In genomic region chr8:61844575-61844974, GRCm38 (mm10) we compare ENCODE assay signal across 26 mouse cellular contexts. TPM values are rescaled to one million over a fixed set of nuclear protein-coding genes. Genes with fewer than 3 reads are reported as not detected.
A peak's percentile ranks its signal among the peaks of the same experiment; 100 is the strongest.
DNase-seq lines count a peak whose midpoint lies in the region; ATAC-seq and TF ChIP-seq lines count a peak whose summit lies in the region.
"Had no signal": no experiment of that assay in that cellular context is flagged by ENCODE, and none has a peak within 500 bp of the region (broad histone marks: within the 10 kb centered on the region; RNA-seq: fewer than 3 reads in every experiment).

No protein-coding gene starts in this region.

- no peak for ATAC-seq in heart, postnatal 0 days (ENCODE audit: insufficient read depth, low read depth)
- no peak for ATAC-seq in heart, embryonic 12.5 days (ENCODE audit: insufficient number of reproducible peaks, low FRiP score)
- ATAC-seq in embryonic facial prominence, embryonic 13.5 days (ENCODE audit: insufficient number of reproducible peaks, insufficient read depth, low FRiP score, low TSS enrichment, low read depth): no peak
- no peak for ATAC-seq in limb, embryonic 15.5 days (ENCODE audit: insufficient number of reproducible peaks, low FRiP score, low TSS enrichment, low read depth)
- no peak for ATAC-seq in liver, embryonic 12.5 days
- no peak for ATAC-seq in intestine, postnatal 0 days
- ATAC-seq: CD4-positive, CD25-positive, alpha-beta regulatory T cell, adult 4 months; forebrain, postnatal 0 days; midbrain, embryonic 13.5 days had no signal

- H3K9me3 ChIP-seq in heart, postnatal 0 days (replicated peaks; ENCODE audit: control insufficient read depth, low read length): no peaks in the 10 kb centered on the region
- H3K9me3 ChIP-seq in heart, embryonic 12.5 days (replicated peaks): no peaks in the 10 kb centered on the region
- no peaks in the 10 kb centered on the region for H3K9me3 ChIP-seq in embryonic facial prominence, embryonic 13.5 days
- H3K9me3 ChIP-seq in limb, embryonic 15.5 days: no peaks in the 10 kb centered on the region
- H3K9me3 ChIP-seq in liver, embryonic 12.5 days (replicated peaks): no peaks in the 10 kb centered on the region
- no peaks in the 10 kb centered on the region for H3K9me3 ChIP-seq in intestine, postnatal 0 days (ENCODE audit: control insufficient read depth)
- H3K9me3 ChIP-seq: hindbrain, embryonic 13.5 days; liver, embryonic 13.5 days; megakaryocyte, embryonic 14.5 days; midbrain, embryonic 13.5 days had no signal

- intact Hi-C loops in gastrocnemius, adult 2 months (cut with DNase I): no loop called here

- H3K4me1 ChIP-seq in heart, postnatal 0 days (ENCODE audit: control insufficient read depth, insufficient read depth): peaks cover 28% of the 10 kb centered on the region
- peaks cover 27% of the 10 kb centered on the region for H3K4me1 ChIP-seq in heart, embryonic 12.5 days (replicated peaks)
- H3K4me1 ChIP-seq in embryonic facial prominence, embryonic 13.5 days: peaks cover 25% of the 10 kb centered on the region
- H3K4me1 ChIP-seq in limb, embryonic 15.5 days: peaks cover 13% of the 10 kb centered on the region; the same call in 1 of the 2 replicates
- H3K4me1 ChIP-seq in liver, embryonic 12.5 days: no peaks in the 10 kb centered on the region
- H3K4me1 ChIP-seq in intestine, postnatal 0 days (replicated peaks; ENCODE audit: control insufficient read depth, insufficient read depth, low read length): no peaks in the 10 kb centered on the region
- H3K4me1 ChIP-seq: liver, embryonic 13.5 days; megakaryocyte, embryonic 14.5 days had no signal

- WGBS in heart, postnatal 0 days: 64% methylated on average over 4 of the region's 4 CpGs
- 75% methylated on average over 4 of the region's 4 CpGs for WGBS in heart, embryonic 12.5 days
- WGBS in embryonic facial prominence, embryonic 13.5 days: 15% methylated on average over 4 of the region's 4 CpGs
- WGBS in limb, embryonic 15.5 days: 21% methylated on average over 4 of the region's 4 CpGs
- 69% methylated on average over 4 of the region's 4 CpGs for WGBS in liver, embryonic 12.5 days (ENCODE audit: insufficient replicate concordance)
- WGBS in intestine, postnatal 0 days: 56% methylated on average over 4 of the region's 4 CpGs

- no peak overlapping the region for H3K4me3 ChIP-seq in gastrocnemius, adult 2 months
- no peak overlapping the region for H3K4me3 ChIP-seq in heart, postnatal 0 days (ENCODE audit: low read depth, low read length)
- no peak overlapping the region for H3K4me3 ChIP-seq in heart, embryonic 12.5 days
- no peak overlapping the region for H3K4me3 ChIP-seq in embryonic facial prominence, embryonic 13.5 days
- no peak overlapping the region for H3K4me3 ChIP-seq in limb, embryonic 15.5 days
- no peak overlapping the region for H3K4me3 ChIP-seq in liver, embryonic 12.5 days
- H3K4me3 ChIP-seq in intestine, postnatal 0 days (ENCODE audit: low read depth, low read length): no peak overlapping the region
- H3K4me3 ChIP-seq: hindbrain, embryonic 13.5 days; left cerebral cortex, adult 2 months; liver, embryonic 13.5 days; megakaryocyte, embryonic 14.5 days; midbrain, embryonic 13.5 days had no signal

- no peaks in the 10 kb centered on the region for H3K27me3 ChIP-seq in heart, postnatal 0 days (ENCODE audit: control insufficient read depth, insufficient read depth, low read length)
- H3K27me3 ChIP-seq in heart, embryonic 12.5 days (replicated peaks): no peaks in the 10 kb centered on the region
- no peaks in the 10 kb centered on the region for H3K27me3 ChIP-seq in embryonic facial prominence, embryonic 13.5 days
- H3K27me3 ChIP-seq in limb, embryonic 15.5 days: no peaks in the 10 kb centered on the region
- no peaks in the 10 kb centered on the region for H3K27me3 ChIP-seq in liver, embryonic 12.5 days (replicated peaks)
- H3K27me3 ChIP-seq in intestine, postnatal 0 days (replicated peaks; ENCODE audit: control insufficient read depth, insufficient read depth, low read length): no peaks in the 10 kb centered on the region
- H3K27me3 ChIP-seq: hindbrain, embryonic 13.5 days; liver, embryonic 13.5 days; megakaryocyte, embryonic 14.5 days had no signal

- no peak for DNase-seq in gastrocnemius, adult 2 months
- DNase-seq in gastrocnemius, postnatal 4 days (ENCODE audit: low spot score in 2 of 2): no peak
- DNase-seq in heart, postnatal 0 days (ENCODE audit: low spot score): no peak
- DNase-seq: adrenal gland, adult 2 months; cerebellum, adult 11-12 months; cerebellum, postnatal 10 days; forebrain, postnatal 0 days; heart, adult 11 months; heart, postnatal 36 days; kidney, adult 2 months; liver, embryonic 13.5 days; lung, postnatal 36 days; thymus, postnatal 25 days had no signal

- no peak overlapping the region for H3K9ac ChIP-seq in heart, postnatal 0 days (replicated peaks; ENCODE audit: low read depth, low read length)
- no peak overlapping the region for H3K9ac ChIP-seq in heart, embryonic 12.5 days
- H3K9ac ChIP-seq in embryonic facial prominence, embryonic 13.5 days: no peak overlapping the region
- no peak overlapping the region for H3K9ac ChIP-seq in limb, embryonic 15.5 days
- no peak overlapping the region for H3K9ac ChIP-seq in liver, embryonic 12.5 days
- H3K9ac ChIP-seq in intestine, postnatal 0 days (ENCODE audit: low read depth, low read length): no peak overlapping the region
- H3K9ac ChIP-seq: forebrain, postnatal 0 days; hindbrain, embryonic 13.5 days; liver, embryonic 13.5 days; lung, embryonic 14.5 days; midbrain, embryonic 13.5 days had no signal

- no peak for TF ChIP-seq EP300 in heart, postnatal 0 days (IDR thresholded peaks at IDR 0.05; ENCODE audit: low read depth)

- H3K27ac ChIP-seq in gastrocnemius, adult 2 months: peak overlapping the region; percentile 81
- H3K27ac ChIP-seq in heart, postnatal 0 days (ENCODE audit: low read depth): peak overlapping the region; percentile 46; the same call in 1 of the 2 replicates
- no peak overlapping the region for H3K27ac ChIP-seq in heart, embryonic 12.5 days (ENCODE audit: poor library complexity, severe bottlenecking)
- H3K27ac ChIP-seq in embryonic facial prominence, embryonic 13.5 days: peak overlapping the region; percentile 36; the same call in 1 of the 2 replicates
- peak overlapping the region; percentile 8; the same call in 1 of the 2 replicates for H3K27ac ChIP-seq in limb, embryonic 15.5 days
- no peak overlapping the region for H3K27ac ChIP-seq in liver, embryonic 12.5 days
- H3K27ac ChIP-seq in intestine, postnatal 0 days (ENCODE audit: low read depth, low read length): no peak overlapping the region
- H3K27ac ChIP-seq: hindbrain, embryonic 13.5 days; kidney, postnatal 0 days; left cerebral cortex, adult 2 months; liver, embryonic 13.5 days; midbrain, embryonic 13.5 days had no signal

- TF ChIP-seq CTCF in gastrocnemius, adult 2 months (IDR thresholded peaks at IDR 0.05): no peak
- no peak for TF ChIP-seq CTCF in heart, postnatal 0 days (IDR thresholded peaks at IDR 0.05; ENCODE audit: low read depth)
- no peak for TF ChIP-seq CTCF in intestine, postnatal 0 days (IDR thresholded peaks at IDR 0.05; ENCODE audit: low read depth)

- H3K4me2 ChIP-seq in heart, postnatal 0 days (ENCODE audit: low read depth, low read length): no peak overlapping the region
- no peak overlapping the region for H3K4me2 ChIP-seq in heart, embryonic 12.5 days
- H3K4me2 ChIP-seq in embryonic facial prominence, embryonic 13.5 days: peak overlapping the region; percentile 27
- no peak overlapping the region for H3K4me2 ChIP-seq in limb, embryonic 15.5 days
- H3K4me2 ChIP-seq in liver, embryonic 12.5 days: no peak overlapping the region
- H3K4me2 ChIP-seq in intestine, postnatal 0 days (replicated peaks; ENCODE audit: low read depth): no peak overlapping the region
- H3K4me2 ChIP-seq: hindbrain, embryonic 13.5 days; liver, embryonic 13.5 days; lung, embryonic 14.5 days; midbrain, embryonic 13.5 days had no signal

- 0 out of 2 replicates have a peak, but pooled peaks cover 3% of the 10 kb centered on the region for H3K36me3 ChIP-seq in heart, postnatal 0 days (replicated peaks; ENCODE audit: control insufficient read depth, insufficient read depth, low read length)
- peaks cover 9% of the 10 kb centered on the region; the same call in 1 of the 2 replicates for H3K36me3 ChIP-seq in heart, embryonic 12.5 days
- no peaks in the 10 kb centered on the region for H3K36me3 ChIP-seq in embryonic facial prominence, embryonic 13.5 days
- H3K36me3 ChIP-seq in limb, embryonic 15.5 days: no peaks in the 10 kb centered on the region
- H3K36me3 ChIP-seq in liver, embryonic 12.5 days: no peaks in the 10 kb centered on the region
- H3K36me3 ChIP-seq in intestine, postnatal 0 days (ENCODE audit: control insufficient read depth, insufficient read depth): no peaks in the 10 kb centered on the region
- H3K36me3 ChIP-seq: hindbrain, embryonic 13.5 days; liver, embryonic 13.5 days; midbrain, embryonic 13.5 days had no signal

RNA-seq across cellular contexts. Expression of gene Palld, which starts 57.9 kb away (rescaled TPM):
- 10 to 100 TPM; 66.8 to 71.5 TPM for total RNA-seq in gastrocnemius, adult 2 months (2021)
- total RNA-seq in gastrocnemius, postnatal 4 days (2021): 100 to 1,000 TPM; 151 to 156 TPM
- 103 and 111 TPM in 2 replicates for total RNA-seq in heart, postnatal 0 days (2014; rRNA removed; ENCODE audit: low replicate concordance)
- polyA plus RNA-seq in heart, postnatal 0 days (2015; fragmentation: Nextera tagmentation; extraction: Ambion mirVana): 121 and 127 TPM in 2 replicates
- polyA plus RNA-seq in heart, embryonic 12.5 days (2016; fragmentation: Nextera tagmentation; extraction: Ambion mirVana): 208 and 231 TPM in 2 replicates
- 145 and 146 TPM in 2 replicates for polyA plus RNA-seq in embryonic facial prominence, embryonic 13.5 days (2015; fragmentation: Nextera tagmentation; extraction: Ambion mirVana)
- 123 and 126 TPM in 2 replicates for polyA plus RNA-seq in limb, embryonic 15.5 days (2015; fragmentation: Nextera tagmentation; extraction: Ambion mirVana)
- polyA plus RNA-seq in liver, embryonic 12.5 days (2016; fragmentation: Nextera tagmentation; extraction: Ambion mirVana): 7.8 and 8.4 TPM in 2 replicates
- 62.3 and 73.8 TPM in 2 replicates for polyA plus RNA-seq in intestine, postnatal 0 days (2015; fragmentation: Nextera tagmentation; extraction: Ambion mirVana)
- total RNA-seq: monocyte, adult 5-6 weeks had no signal

Comparison
In these comparisons a context has a peak if more than half of its experiments do, and no peak if none do; other contexts are left out.
1. H3K27ac ChIP-seq: peak in gastrocnemius, adult 2 months (single experiment), heart, postnatal 0 days (single experiment), embryonic facial prominence, embryonic 13.5 days (single experiment) and limb, embryonic 15.5 days (single experiment); none in heart, embryonic 12.5 days (single experiment), liver, embryonic 12.5 days (single experiment) and intestine, postnatal 0 days (single experiment).